Mouse (Mus musculus) duodenum, adult 2 months (tissue): ENCODE measurements around the gene Gm20219. TPM values are rescaled to one million over a fixed set of nuclear protein-coding genes. Genes with fewer than 3 reads are reported as not detected.

ENCODE experiments used
- polyA plus RNA-seq: library from polyadenylated mRNA; depleted of rRNA; stranded (reverse); fragments of >200 nt; gene quantifications from 2 replicates; pipeline ENCODE4 v1.2.3, GENCODE M21; 2012; ENCODE audit warnings: low replicate concordance; rRNA removed

The Gm20219 gene
- polyA plus RNA-seq: 2.0 and 4.9 TPM in 2 replicates

DNA sequence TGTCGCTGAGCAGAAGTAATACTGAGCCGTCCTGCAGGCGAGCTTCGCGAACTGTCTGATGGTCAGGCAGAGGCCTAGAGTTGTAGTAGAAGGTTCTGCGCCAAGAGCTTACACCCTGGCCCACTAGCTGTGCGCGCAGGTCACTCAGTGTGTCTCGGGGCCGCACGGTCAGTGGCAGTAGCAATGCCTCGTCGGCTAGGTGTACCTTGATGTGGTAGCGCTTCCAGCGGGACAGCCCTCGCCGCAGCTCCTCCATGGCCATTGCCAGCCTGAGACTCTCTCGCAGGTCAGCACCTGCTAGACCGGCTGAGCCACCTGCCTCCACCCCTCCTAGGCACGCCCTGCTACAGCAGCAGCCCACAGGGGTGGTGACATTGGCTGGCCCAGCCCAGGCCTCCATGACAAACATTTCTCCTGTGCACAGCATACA is at the start of gene Gm20219:
TSS of gene Gm20219 (minus strand) at position 266 of the 430 bp plus-strand sequence.

DNA sequence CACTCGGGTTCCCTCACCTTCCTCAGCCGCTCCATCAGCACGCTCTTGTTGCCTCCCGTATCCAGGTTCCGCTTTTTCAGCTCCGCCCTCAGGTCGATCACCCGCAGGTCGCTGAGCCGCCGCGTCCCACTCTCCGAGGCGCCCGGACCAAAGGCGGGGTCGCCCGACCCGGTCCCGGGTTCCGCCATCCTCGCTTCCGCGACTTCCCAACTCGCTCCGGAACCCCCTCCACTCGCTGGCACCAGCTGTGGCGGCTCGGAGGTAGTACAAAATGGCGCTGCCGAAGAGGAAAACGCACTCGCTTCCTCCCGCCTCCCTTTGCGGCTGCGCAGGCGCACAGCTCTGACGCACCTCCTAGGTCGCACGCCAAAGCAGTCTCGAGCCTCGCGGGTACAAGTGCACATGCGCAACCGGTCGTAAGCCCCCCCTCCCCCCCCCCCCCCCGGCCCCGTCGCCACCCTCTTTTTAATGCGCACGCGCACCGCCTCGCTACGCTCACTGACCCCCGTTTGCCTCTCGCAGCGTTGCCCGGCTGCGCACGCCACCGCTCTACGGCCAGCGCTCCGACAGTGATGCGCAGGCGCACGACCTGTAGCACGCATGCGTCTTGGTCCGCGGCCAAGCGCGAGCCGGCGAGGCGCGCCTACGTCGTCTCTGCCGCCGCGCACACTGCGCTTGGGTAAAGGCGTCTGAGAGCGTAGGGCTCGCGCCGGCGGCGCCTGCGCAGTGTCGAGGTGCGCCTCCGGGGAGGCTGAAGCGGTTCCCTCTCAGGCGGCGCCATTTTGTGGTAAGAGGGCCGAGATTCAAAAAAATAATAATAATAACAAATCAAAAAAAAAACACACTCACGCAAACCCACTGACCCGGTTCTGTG is 30.3 kb upstream of the Gm20219 start, which contains the start of the genes Safb2 and Safb:
TSS of gene Safb2 (minus strand) at position 329 of the 874 bp plus-strand sequence.
TSS of gene Safb (plus strand) at position 569 of the 874 bp plus-strand sequence.

DNA sequence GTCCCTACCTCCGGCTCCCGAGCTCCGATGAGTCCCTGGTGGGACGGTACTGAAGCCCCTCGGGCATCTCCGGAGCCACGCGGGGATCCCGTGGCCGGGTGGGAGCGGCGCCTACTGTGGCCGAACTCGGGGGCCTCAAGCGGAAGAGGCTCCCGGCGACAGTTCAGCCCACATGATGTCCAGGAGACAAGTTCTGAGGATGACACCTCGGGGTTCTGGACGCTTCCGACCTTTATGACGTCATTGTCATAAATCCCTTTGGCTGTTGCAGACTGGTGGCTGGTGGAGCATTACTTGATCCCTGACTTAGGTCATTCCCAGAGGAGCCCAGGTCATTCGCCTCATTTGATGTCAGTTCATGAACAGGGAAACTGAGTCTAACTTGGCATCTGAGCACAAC is 41.9 kb downstream of the Gm20219 start, which contains the start of gene Znrf4:
TSS of gene Znrf4 (minus strand) at position 122 of the 400 bp plus-strand sequence.

Other genes starting within 250 kb of the Gm20219 start
- gene Kdm4b, start 228.3 kb downstream of the Gm20219 start, polyA plus RNA-seq: 18.6 and 24.8 TPM in 2 replicates
- gene Ptprs, start 77.9 kb downstream of the Gm20219 start, polyA plus RNA-seq: 25.7 and 52.3 TPM in 2 replicates
- gene Znrf4, start 42.0 kb downstream of the Gm20219 start, polyA plus RNA-seq: not detected in 2 replicates
- 81.6 and 116 TPM in 2 replicates for gene Safb2, start 30.2 kb upstream of the Gm20219 start, polyA plus RNA-seq
- gene Safb, start 30.4 kb upstream of the Gm20219 start, polyA plus RNA-seq: 94.0 and 121 TPM in 2 replicates
- gene 2410015M20Rik, start 55.4 kb upstream of the Gm20219 start, polyA plus RNA-seq: 110 and 138 TPM in 2 replicates
- gene Rpl36, start 59.0 kb upstream of the Gm20219 start, polyA plus RNA-seq: 1,297 and 1,737 TPM in 2 replicates
- gene Lonp1, start 72.5 kb upstream of the Gm20219 start, polyA plus RNA-seq: 47.0 and 47.8 TPM in 2 replicates
- gene Catsperd, start 73.8 kb upstream of the Gm20219 start, polyA plus RNA-seq: 0.21 and 0.26 TPM in 2 replicates
- 54.2 and 59.4 TPM in 2 replicates for gene Ranbp3, start 118.9 kb upstream of the Gm20219 start, polyA plus RNA-seq
- gene Ndufa11, start 163.4 kb upstream of the Gm20219 start, polyA plus RNA-seq: 935 and 1,518 TPM in 2 replicates
- 12.6 and 14.3 TPM in 2 replicates for gene Vmac, start 163.6 kb upstream of the Gm20219 start, polyA plus RNA-seq
- 42.6 and 69.2 TPM in 2 replicates for gene Nrtn, start 203.1 kb upstream of the Gm20219 start, polyA plus RNA-seq
- gene Dus3l, start 210.4 kb upstream of the Gm20219 start, polyA plus RNA-seq: 52.6 and 66.0 TPM in 2 replicates
- gene Prr22, start 215.9 kb upstream of the Gm20219 start, polyA plus RNA-seq: 6.7 and 10.7 TPM in 2 replicates